Mouse (Mus musculus) liver, adult 2 months (tissue): ENCODE results near the gene Porcn.

Source experiments
- CTCF ChIP-seq: fragments of 200-500 bp; IDR thresholded peaks from 2 replicates; pipeline ENCODE4 v1.5.1; 2011; ENCODE audit warnings: low read depth, low read length, control low read depth
- POLR2A ChIP-seq: fragments of 200-500 bp; IDR thresholded peaks from 2 replicates; pipeline ENCODE4 v1.6.1; 2011; ENCODE audit warnings: low read length, control low read depth; ENCODE audit not compliant: insufficient read depth; ENCODE audit errors: extremely low read depth

DNA sequence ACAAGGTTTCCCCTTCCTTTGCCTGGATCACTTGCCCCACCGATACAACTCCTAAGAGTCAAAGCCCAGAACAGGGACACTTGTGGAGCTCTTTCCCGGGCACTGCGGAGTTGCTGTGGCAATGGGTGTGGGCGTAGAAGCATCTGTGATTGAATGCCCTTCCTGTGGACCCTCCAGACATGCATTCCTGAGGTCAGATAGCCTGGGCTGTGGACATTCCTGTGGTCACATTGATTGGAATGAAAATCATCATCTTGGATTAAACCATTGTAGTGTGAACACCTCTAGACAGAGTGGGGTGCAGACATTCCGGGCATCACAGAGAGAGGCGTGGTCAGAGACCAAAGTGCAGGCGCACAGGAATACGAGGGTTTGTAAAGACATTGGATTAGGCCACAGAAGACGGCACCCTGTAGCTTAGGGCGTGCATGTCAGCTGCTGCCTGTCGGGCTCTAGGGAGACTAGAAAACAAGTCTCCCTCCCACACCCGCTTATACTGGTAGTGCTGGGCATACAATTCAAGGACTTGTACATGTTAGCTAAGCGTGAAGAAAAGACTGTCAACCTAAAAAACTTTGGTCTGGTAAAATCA, 32.6 kb upstream of the Porcn start:
- TF ChIP-seq CTCF = no peak
- TF ChIP-seq POLR2A = no peak
